Mouse (Mus musculus): Measurements from ENCODE around the gene Opn3. TPM values are rescaled to one million over a fixed set of nuclear protein-coding genes. Genes with fewer than 3 reads are reported as not detected.

The Opn3 gene
- total RNA-seq, 2 experiments from 2014 or later: 2.8 to 3.8 TPM

Other genes starting within 250 kb of the Opn3 start
- gene Rgs7, start 200.3 kb downstream of the Opn3 start, total RNA-seq (2021): under 1 TPM; 0.19 to 0.27 TPM
- gene Kmo, start 72.4 kb downstream of the Opn3 start, total RNA-seq (2021): under 1 TPM; 0.09 to 0.14 TPM
- 100 to 1,000 TPM; 241 to 256 TPM for gene Fh1, start 67.1 kb downstream of the Opn3 start, total RNA-seq (2021)
- gene Chml, start 125 bp upstream of the Opn3 start, total RNA-seq (2021): 1 to 10 TPM; 2.9 to 4.9 TPM
- not detected for gene Wdr64, start 5.8 kb upstream of the Opn3 start, total RNA-seq (2021)
- gene Exo1, start 187.8 kb upstream of the Opn3 start, total RNA-seq (2021): not detected
- gene Gm38100, start 227.6 kb upstream of the Opn3 start, total RNA-seq (2021): not detected